Mouse (Mus musculus) midbrain, postnatal 0 days (tissue): ENCODE data around the gene Tmem213. TPM values are rescaled to one million over a fixed set of nuclear protein-coding genes. Genes with fewer than 3 reads are reported as not detected.

Experiments
- ATAC-seq: fragments of 200-750 bp; cut with Nextera tagmentation; 2 replicates; pipeline ENCODE4 v1.8.0; 2017; ENCODE audit warnings: moderate number of reproducible peaks, mild to moderate bottlenecking, moderate TSS enrichment, moderate library complexity; ENCODE audit not compliant: low FRiP score
- DNase-seq: peaks from one replicate; pipeline ENCODE4 v3.0.0-alpha.2; 2015; ENCODE audit warnings: low spot score
- H3K27ac ChIP-seq: fragments of 300-500 bp; sonication (generic); 2 replicates; pipeline ENCODE4 v1.5.1; 2014; ENCODE audit warnings: low read depth, mild to moderate bottlenecking, low read length, mixed read lengths
- H3K27me3 ChIP-seq: fragments of 300-500 bp; sonication (generic); 2 replicates; pipeline ENCODE4 v1.6.1; 2014; ENCODE audit warnings: low read length, control low read depth, mixed read lengths; ENCODE audit not compliant: insufficient read depth
- H3K36me3 ChIP-seq: fragments of 300-500 bp; sonication (generic); 2 replicates; pipeline ENCODE4 v1.6.1; 2014; ENCODE audit warnings: low read length, control low read depth, mixed read lengths; ENCODE audit not compliant: insufficient read depth
- H3K4me1 ChIP-seq: fragments of 300-500 bp; sonication (generic); 2 replicates; pipeline ENCODE4 v1.6.1; 2014; ENCODE audit warnings: mild to moderate bottlenecking, control low read depth, antibody characterized with exemption, low read length, mixed read lengths; ENCODE audit not compliant: insufficient read depth
- H3K4me2 ChIP-seq: fragments of 300-500 bp; sonication (generic); 2 replicates; pipeline ENCODE4 v1.6.1; 2014; ENCODE audit warnings: low read depth, mild to moderate bottlenecking, low read length, mixed read lengths; ENCODE audit not compliant: poor library complexity, severe bottlenecking
- H3K4me3 ChIP-seq: fragments of 300-500 bp; sonication (generic); 2 replicates; pipeline ENCODE4 v1.5.1; 2014; ENCODE audit warnings: low read depth, mild to moderate bottlenecking, low read length, moderate library complexity
- H3K9ac ChIP-seq: fragments of 300-500 bp; sonication (generic); replicated peaks from 2 replicates; pipeline ENCODE4 v1.6.1; 2014; ENCODE audit warnings: mild to moderate bottlenecking, low read length, moderate library complexity, mixed read lengths; ENCODE audit not compliant: poor library complexity, severe bottlenecking
- H3K9me3 ChIP-seq: fragments of 300-500 bp; sonication (generic); 2 replicates; pipeline ENCODE4 v1.6.1; 2016; ENCODE audit warnings: low read length, control low read depth
- CTCF ChIP-seq: IDR thresholded peaks from 2 replicates; pipeline ENCODE4 v1.5.1; 2016; ENCODE audit warnings: antibody characterized with exemption, mild to moderate bottlenecking
- WGBS: fragments of 180-500 bp; shearing (Covaris S2); extraction: QIAGEN DNeasy Blood & Tissue Kit; methylation state at CpG from one replicate; pipeline ENCODE4 v1.1.7; 2014; 5-methylcytosine and 5-hydroxymethylcytosine counted together
- polyA plus RNA-seq: library from polyadenylated mRNA; unstranded; fragments of >200 nt; fragmentation: Nextera tagmentation; extraction: Ambion mirVana; gene quantifications from 2 replicates; pipeline ENCODE4 v1.2.1, GENCODE M21; 2015
- total RNA-seq: library from RNA; depleted of rRNA; stranded (reverse); fragments of >200 nt; gene quantifications from 2 replicates; pipeline ENCODE4 v1.2.3, GENCODE M21; 2014

Tmem213 gene
- total and polyA plus RNA-seq, 2 experiments from 2014 or later = 0.26 TPM; not detected in 1

DNA sequence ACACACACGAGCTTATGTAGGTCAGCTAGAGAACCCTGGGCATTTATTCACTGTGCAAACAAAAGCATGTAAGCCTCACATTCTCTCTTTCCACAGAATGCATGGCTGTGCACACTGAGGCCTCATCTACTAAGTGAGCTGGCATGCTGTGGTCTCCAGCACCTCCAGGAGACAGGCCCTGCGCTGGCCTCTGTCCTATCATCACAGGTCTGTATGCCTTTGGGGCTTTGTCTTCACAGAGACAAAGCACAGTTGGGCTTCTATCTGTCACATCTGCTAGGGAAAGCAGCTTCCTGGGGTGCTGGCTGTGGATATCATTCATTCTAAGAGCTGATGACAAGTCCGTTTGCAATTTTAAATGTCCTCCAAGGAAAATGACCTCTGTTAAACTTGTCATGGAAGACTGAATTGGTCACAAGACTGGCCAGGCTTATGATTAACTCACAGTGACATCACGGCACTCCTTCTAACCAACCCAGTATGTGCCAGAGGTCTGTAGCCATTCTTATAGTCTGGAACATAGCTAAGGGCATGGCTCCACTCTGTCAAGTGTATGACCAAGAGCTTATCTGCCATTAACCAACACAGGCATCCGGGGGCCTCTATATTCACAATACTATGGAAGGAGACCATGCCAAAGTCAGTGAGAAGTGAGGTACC is 36.8 kb upstream of the Tmem213 start:
- ATAC-seq = no peak

DNA sequence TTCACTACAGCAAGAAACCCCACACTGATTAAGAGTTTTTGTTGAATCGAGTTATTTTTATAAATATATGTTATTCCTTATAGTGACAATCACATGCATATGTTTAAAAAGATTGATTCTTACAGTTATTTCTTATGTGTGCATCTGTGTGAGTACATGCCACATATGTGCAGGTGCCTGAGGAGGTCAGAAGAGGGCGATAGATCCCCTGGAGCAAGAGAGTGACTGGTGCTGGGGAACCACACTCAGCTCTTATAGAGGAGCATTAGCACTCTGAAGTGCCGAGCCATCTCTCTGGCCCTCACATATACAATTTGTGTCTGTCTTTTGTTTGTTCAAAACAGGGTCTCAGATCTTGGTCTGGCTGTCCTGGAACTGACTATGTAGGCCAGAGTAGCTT is 35.5 kb upstream of the Tmem213 start:
- no peak for TF ChIP-seq CTCF
- Histone ChIP-seq H3K27ac (no peak overlapping the region), H3K9me3 (0 out of 2 replicates have a peak, but pooled peaks cover 3% of the 10 kb centered on the region), H3K4me1 (no peaks in the 10 kb centered on the region), H3K27me3 (no peaks in the 10 kb centered on the region), H3K9ac (no peak overlapping the region), H3K4me3 (no peak overlapping the region), H3K4me2 (no peak overlapping the region), H3K36me3 (no peaks in the 10 kb centered on the region)
- ATAC-seq (no peak), DNase-seq (no peak)
- WGBS = 90% methylated on average over 3 of the region's 3 CpGs

More for the DNA sequence above, 36.8 kb upstream of the Tmem213 start:
- Histone ChIP-seq H3K4me3 (no peak overlapping the region), H3K27me3 (no peaks in the 10 kb centered on the region), H3K36me3 (no peaks in the 10 kb centered on the region), H3K9me3 (0 out of 2 replicates have a peak, but pooled peaks cover 3% of the 10 kb centered on the region), H3K4me2 (no peak overlapping the region), H3K27ac (no peak overlapping the region), H3K9ac (no peak overlapping the region; the same call in 1 of the 2 replicates), H3K4me1 (no peaks in the 10 kb centered on the region)
- 63% methylated on average over 5 of the region's 5 CpGs for WGBS
- no peak for DNase-seq
- TF ChIP-seq CTCF = no peak

DNA sequence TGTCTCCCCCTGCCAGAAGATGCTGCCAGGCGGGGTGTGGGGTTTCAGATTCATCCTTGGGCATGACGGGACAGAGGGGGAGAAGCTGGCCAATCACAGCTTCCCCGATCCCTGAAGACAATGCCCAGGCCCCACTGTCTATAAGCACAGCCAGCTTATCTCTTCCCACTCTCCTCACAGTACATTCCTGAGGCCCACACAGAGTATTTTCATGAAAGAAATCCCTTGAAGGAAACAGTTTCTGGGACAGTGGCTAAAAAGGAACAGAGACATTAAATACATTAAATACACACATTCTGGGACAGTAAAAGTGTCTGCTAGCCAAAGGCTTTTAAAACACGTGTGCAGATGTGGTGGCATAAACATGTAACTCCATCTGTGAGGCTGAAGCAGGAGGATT is 28.7 kb upstream of the Tmem213 start:
- Histone ChIP-seq H3K4me1 (no peaks in the 10 kb centered on the region), H3K4me2 (no peak overlapping the region), H3K4me3 (no peak overlapping the region), H3K27ac (no peak overlapping the region), H3K36me3 (no peaks in the 10 kb centered on the region), H3K27me3 (no peaks in the 10 kb centered on the region), H3K9ac (no peak overlapping the region), H3K9me3 (no peaks in the 10 kb centered on the region)
- WGBS = 64% methylated on average over 4 of the region's 4 CpGs
- no peak for DNase-seq
- ATAC-seq = no peak
- TF ChIP-seq CTCF = no peak

DNA sequence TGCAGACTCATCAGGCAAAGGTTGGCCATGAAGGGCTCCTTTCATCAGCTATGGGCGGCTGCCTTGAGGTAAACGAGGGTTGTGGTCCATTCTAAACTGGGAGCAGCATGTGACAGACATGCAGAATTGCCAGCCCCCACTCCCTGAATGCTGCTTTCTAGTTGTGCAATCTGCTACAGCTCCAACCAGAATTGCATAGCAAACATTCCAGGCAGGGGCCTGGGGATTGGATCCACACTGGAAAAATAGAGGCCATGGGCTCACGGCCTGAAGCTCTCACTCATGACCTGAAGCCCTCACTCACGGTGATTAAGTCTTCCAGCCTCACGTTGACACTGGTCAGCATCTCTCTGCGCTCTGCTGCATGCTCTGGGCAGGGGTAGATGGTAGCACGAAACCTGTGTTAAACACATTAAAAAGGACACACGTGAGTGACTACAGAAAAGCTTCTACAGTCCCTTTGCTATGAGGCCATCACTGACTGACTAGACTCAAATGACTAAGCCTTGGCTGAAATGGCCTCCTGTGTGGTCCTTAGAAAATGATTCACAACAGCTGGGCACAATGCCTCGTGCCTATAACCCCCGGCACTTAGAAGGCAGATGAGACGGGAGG is 27.2 kb upstream of the Tmem213 start:
- H3K4me2 ChIP-seq = no peak overlapping the region
- no peaks in the 10 kb centered on the region for H3K9me3 ChIP-seq
- no peak overlapping the region for H3K9ac ChIP-seq
- H3K27ac ChIP-seq = no peak overlapping the region
- H3K4me3 ChIP-seq = no peak overlapping the region
- no peaks in the 10 kb centered on the region for H3K36me3 ChIP-seq
- ATAC-seq = no peak
- 57% methylated on average over 11 of the region's 11 CpGs for WGBS
- no peak for DNase-seq
- TF ChIP-seq CTCF = no peak
- no peaks in the 10 kb centered on the region for H3K4me1 ChIP-seq
- H3K27me3 ChIP-seq = no peaks in the 10 kb centered on the region

DNA sequence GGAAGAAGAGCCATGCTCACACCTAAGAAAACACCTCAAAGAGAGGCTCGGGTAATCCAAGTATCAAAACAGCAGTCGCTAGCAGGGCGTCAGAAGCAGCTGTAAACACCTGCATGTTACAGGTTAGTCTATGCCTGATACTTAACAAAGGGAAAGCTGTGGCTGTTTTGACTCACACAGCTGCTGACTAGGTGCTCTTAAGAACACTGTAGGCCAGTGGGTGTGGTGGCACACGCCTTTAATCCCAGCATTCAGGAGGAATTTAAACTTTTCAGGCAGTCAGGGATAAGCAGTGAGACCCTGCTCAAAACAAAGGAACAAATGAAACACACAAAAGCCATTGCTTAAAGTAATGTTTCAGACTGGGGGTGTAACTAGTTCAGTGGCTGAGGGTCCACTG is 25.9 kb upstream of the Tmem213 start:
- no peak overlapping the region for H3K4me3 ChIP-seq
- H3K4me1 ChIP-seq = no peaks in the 10 kb centered on the region
- ATAC-seq (no peak), DNase-seq (no peak)
- no peak overlapping the region for H3K9ac ChIP-seq
- no peak overlapping the region for H3K4me2 ChIP-seq
- TF ChIP-seq CTCF = no peak
- no peak overlapping the region for H3K27ac ChIP-seq
- H3K9me3 ChIP-seq = no peaks in the 10 kb centered on the region
- 43% methylated on average over 4 of the region's 4 CpGs for WGBS
- no peaks in the 10 kb centered on the region for H3K36me3 ChIP-seq
- H3K27me3 ChIP-seq = no peaks in the 10 kb centered on the region

DNA sequence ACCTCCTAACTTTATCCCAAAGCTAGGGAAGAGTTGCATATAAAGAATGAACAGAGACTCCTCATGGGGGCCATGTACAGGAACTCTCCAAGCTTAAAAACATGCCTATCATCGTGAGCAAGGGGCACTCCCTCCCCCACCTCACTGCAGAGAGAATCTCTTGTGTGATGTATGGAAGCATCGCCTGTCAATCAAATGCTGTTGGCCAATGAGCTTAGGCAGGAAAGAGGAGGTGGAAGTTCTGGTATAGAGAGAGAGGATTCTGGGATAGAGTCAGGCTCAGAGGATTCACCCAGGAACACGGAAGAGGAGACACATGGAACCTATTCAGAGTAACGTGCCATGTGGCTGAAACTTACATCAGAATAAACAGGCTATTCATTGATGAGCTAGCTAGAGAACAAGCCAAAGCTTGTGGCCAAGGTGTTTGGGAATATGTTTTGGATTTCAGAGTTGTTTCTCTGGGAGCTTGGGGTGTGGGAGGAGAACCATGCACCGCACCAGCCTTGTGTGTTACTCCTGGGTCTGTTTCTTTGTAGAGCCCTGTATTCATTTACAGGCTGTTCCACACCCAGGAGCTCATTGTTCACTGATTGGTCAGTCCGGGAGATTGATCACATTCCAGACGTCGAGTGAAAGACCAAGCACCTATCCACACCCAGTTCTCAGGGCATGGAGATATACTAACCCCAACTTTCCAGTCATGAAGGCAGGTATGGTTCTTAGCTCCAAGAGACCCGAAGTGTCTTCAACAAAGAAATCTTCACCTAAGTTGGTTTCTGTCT is 21.6 kb upstream of the Tmem213 start:
- Histone ChIP-seq H3K4me1 (no peaks in the 10 kb centered on the region), H3K9ac (no peak overlapping the region), H3K9me3 (no peaks in the 10 kb centered on the region), H3K27me3 (no peaks in the 10 kb centered on the region), H3K4me2 (no peak overlapping the region), H3K36me3 (no peaks in the 10 kb centered on the region), H3K27ac (no peak overlapping the region), H3K4me3 (no peak overlapping the region)
- WGBS = 84% methylated on average over 9 of the region's 9 CpGs
- no peak for TF ChIP-seq CTCF
- ATAC-seq (no peak), DNase-seq (no peak)
